Mouse (Mus musculus): ENCODE results near the gene Gm7544.
"Not testable (repeated sequence)": the region's sequence is repeated elsewhere in the genome, so short reads cannot be mapped to it uniquely, and the experiment has no call there.

Gm7544 gene

DNA sequence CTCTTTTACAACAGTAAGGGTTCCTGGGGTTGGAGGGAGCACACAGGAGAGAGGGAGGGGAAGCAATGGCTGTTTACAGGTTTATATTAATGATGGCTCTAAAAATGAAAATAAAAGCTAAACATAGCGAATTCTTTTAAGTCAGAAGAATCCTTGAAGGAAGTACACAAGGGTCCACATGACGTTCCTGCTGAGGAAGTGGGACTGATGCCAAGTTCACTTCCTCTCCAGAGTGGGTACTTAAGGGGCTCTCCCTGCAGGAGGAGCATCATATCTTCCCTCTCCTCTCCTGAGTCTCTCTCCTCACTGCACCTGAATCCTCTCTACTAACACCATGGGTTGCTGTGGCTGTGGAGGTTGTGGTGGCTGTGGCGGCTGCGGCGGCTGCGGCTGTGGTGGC lies 31.2 kb downstream of the Gm7544 start, which contains the start of gene A030014E15Rik:
A030014E15Rik (plus strand) TSS at position 268 of the 400 bp plus-strand sequence.
- in situ Hi-C loops (cut with MboI, MseI), result loop anchor here in 1 of 2 experiments (5.0 kb wide), 1 partner anchor 68 kb away; no protein-coding TSS in a partner anchor

DNA sequence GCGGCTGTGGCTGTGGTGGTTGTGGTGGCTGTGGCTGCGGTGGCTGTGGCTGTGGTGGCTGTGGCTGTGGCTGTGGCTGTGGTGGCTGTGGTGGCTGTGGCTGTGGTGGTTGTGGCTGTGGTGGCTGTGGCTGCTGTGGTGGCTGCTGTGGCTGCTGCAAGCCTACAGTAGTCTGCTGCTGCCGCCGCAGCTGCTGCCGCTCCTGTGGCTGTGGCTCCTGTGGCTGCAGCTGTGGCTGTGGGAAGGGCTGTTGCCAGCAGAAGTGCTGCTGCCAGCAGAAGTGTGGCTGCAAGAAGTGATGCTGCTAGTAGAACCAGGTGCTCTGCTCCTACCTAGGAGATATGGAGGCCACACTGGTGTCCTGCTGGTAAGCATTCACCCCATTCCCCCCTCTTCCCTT lies 42.4 kb downstream of the Gm7544 start:
- in situ Hi-C loops (cut with MboI, MseI), result not testable (repeated sequence)

DNA sequence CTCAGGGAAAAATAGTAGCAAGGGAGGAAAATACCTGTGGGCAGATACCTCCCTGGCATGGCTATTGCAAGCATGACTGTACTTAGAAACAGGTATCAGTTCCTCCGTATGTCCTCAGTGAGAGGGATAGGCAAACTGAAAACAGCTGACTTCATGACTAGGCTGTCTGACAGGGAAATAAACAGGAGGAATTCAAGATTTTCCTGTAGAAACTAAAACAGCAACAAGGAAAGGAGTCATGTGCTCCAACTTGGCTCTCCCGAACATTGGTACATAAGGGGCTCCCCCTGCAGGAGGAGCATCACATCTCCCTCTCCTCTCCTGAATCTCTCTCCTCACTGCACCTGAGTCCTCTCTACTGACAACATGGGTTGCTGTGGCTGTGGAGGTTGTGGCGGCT lies 42.8 kb downstream of the Gm7544 start, which contains the start of gene A030005L19Rik:
A030005L19Rik (plus strand) TSS at position 301 of the 400 bp plus-strand sequence.
- in situ Hi-C loops (cut with MboI, MseI), result no loop called here

DNA sequence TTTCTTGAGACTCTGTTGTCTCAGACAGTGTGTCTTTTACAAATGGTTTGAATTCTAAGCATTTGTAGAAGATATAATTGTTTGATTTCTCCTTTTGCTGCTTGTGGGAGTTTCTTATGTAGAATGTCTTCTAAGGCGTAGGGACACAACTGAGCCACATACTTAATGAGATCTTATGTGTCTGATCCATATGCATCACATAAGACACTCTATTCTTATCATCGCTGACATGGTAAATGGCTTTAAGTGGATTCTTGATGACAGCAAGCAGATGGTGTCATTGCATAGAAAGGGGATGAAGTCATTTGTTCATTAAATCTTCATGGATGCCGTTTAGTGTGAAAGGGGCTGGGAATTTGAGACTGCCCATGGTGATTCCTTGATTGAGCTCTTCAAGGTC lies 49.9 kb downstream of the Gm7544 start:
- in situ Hi-C loops (cut with MboI, MseI), result no loop called here
